Mouse (Mus musculus) CD4-positive, CD25-positive, alpha-beta regulatory T cell, adult 4 months (primary cell): ENCODE results near the gene Ak9. TPM values are rescaled to one million over a fixed set of nuclear protein-coding genes. Genes with fewer than 3 reads are reported as not detected.

Source experiments
- polyA plus RNA-seq, 2 experiments: library from polyadenylated mRNA; unstranded; fragments of 100-300 nt; shearing (Covaris generic); gene quantifications; one replicate each; pipeline ENCODE4 v1.2.1; 2017

Gene Ak9
- polyA plus RNA-seq, 2 experiments from 2014 or later, result not detected

Other genes starting within 250 kb of the Ak9 start
- gene Gpr6, start 231.7 kb upstream of the Ak9 start, polyA plus RNA-seq, result not detected
- gene Fig4, start 720 bp upstream of the Ak9 start, polyA plus RNA-seq, result 10 to 100 TPM; 11.7 to 12.2 TPM
- 10 to 100 TPM; 27.5 to 35.8 TPM for gene Zbtb24, start 146.4 kb downstream of the Ak9 start, polyA plus RNA-seq
- gene Mical1, start 172.3 kb downstream of the Ak9 start, polyA plus RNA-seq, result 100 to 1,000 TPM in 1 of 2 experiments, 10 to 100 TPM in 1; 61.7 to 140 TPM
- gene Smpd2, start 186.4 kb downstream of the Ak9 start, polyA plus RNA-seq, result 10 to 100 TPM; 34.8 to 42.2 TPM
- not detected for gene Ppil6, start 186.5 kb downstream of the Ak9 start, polyA plus RNA-seq
- 100 to 1,000 TPM; 207 to 236 TPM for gene Cd164, start 215.4 kb downstream of the Ak9 start, polyA plus RNA-seq